Mouse (Mus musculus) testis, postnatal 14 days (tissue): Measurements from ENCODE around the gene Afg3l1.
A peak's percentile ranks its signal among the peaks of the same experiment; 100 is the strongest.
"Not testable (repeated sequence)": the region's sequence is repeated elsewhere in the genome, so short reads cannot be mapped to it uniquely, and the experiment has no call there.

Experiments
- DNase-seq: peaks from one replicate; pipeline ENCODE4 v3.0.0; 2021; ENCODE audit warnings: low spot score

The Afg3l1 gene

DNA sequence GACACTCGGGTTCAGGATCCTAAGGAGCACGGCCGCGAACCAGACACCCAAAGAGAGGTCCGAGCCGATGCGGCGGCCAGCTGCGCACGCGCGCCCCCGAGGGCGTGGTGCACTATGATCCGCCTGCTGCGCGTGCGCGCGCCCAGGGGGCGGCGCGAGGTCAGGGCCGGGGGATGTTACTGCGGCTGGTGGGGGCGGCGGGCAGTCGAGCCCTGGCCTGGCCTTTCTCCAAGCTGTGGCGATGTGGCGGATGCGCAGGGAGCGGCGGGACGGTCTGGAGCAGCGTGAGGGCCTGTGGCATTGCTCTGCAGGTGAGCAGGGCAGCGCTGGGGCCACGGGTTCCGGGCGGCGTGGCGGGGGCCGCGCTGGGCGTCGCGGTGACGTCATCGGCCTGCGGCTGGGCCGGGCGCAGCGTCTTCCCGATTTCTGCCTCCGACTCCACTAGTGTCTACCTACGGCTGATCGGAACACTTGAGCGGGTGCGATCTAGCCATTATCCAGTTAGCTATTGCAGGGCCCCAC, at the start of gene Afg3l1:
Gene Afg3l1, plus strand, starts transcription at position 167 of the 522 bp plus-strand sequence.
- peak; percentile 91 for DNase-seq

DNA sequence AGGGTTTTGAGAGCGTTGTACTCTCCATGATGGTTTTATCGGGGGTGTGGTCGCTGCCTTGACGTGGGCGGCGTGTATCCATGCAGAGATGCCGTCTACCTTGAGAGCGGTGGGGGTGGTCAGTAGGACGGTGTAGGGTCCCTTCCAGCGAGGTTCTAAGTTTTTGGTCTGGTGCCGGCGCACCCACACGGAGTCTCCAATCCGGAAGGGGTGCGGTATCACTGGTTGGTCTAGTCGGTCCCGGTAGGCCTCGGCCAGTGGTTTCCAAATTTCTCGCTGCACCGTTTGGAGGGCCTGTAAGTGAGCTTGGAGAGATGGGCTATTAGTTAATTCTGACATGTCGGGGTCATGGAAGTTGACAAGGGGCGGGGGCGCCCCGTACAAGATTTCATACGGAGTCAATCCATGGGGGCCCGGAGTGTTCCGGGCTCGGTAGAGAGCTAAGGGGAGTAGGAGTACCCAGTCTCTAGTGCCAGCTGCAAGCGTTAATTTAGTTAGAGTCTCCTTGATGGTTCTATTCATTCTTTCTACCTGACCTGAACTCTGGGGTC, 49.3 kb upstream of the Afg3l1 start:
- DNase-seq: no peak

- DNase-seq: no peak
These were observed 48.6 kb upstream of the Afg3l1 start for GRCm38 (mm10) chr8:123428939-123429721.

GRCm38 (mm10) chr8:123429722-123430013, 48.0 kb upstream of the Afg3l1 start:
- DNase-seq: not testable (repeated sequence)

- DNase-seq: not testable (repeated sequence)
These were observed 46.8 kb upstream of the Afg3l1 start for GRCm38 (mm10) chr8:123430936-123431335.

DNA sequence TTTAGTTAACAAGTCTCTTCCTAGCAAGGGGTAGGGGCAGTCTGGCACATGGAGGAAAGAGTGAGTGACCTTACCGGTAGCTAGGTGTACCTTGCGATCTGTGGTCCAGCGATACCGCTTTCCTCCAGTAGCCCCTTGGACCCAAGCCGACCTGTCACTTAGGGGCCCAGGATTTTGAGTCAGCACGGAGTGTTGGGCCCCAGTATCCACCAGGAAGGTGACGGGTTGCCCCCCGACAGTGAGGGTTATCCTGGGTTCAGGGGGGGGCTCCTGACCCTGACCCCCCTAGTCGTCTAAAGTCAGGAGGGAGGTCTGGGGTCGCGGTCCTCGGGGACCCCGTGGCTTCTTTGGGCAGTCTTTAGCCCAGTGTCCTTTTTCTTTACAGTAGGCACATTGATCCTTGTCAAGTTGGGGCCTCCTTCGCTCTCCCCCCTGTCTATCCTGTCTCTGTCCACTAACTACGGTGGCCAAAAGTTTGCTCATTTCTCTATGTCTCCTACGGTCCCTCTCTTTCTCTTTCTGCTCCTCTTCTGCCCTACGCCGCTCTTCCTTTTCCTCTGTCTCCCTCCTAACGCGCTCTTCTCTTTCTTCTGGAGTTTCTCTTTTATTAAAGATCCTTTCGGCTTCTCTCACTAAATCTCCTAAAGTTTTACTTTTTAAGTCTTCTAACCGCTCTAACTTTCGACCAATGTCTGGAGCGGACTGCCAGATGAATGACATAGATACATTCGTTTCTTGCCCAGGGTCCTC, 45.9 kb upstream of the Afg3l1 start:
- no peak for DNase-seq

- no peak for DNase-seq
These were observed 45.3 kb upstream of the Afg3l1 start for GRCm38 (mm10) chr8:123432381-123432780.

DNA sequence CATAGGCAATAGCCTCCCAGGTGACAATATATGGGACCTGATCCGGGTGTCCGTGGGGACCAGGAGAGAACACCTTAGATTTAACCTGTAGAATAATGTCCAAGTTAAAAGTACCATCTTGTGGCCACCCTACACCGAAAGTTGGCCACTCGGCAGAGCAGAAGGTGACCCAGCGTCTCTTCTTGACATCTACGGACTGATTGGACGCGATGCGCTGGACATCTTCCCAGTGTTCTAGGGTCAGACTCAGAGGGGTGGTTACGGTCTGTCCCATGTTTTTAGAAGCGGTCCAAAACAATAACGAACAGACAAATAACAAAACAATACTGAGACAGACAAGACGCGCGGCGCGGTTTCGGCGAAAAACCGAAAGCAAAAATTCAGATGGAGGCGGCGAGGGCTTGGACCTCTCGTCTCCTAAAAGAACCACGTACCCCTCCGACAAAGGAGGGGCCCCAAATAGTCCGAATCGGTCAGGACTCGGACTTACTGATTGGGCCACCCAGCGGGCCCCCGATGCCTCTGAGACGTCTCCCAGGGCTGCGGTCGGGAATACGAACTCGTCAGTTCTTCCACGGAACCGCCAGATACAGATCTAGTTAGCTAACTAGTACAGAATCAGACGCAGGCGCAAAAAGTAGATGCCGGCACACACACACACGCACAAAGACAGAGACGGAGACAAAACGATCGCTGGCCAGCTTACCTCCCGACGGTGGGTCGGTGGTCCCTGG, 44.3 kb upstream of the Afg3l1 start:
- DNase-seq: not testable (repeated sequence)

GRCm38 (mm10) chr8:123441788-123442187, 35.9 kb upstream of the Afg3l1 start:
- no peak for DNase-seq

DNA sequence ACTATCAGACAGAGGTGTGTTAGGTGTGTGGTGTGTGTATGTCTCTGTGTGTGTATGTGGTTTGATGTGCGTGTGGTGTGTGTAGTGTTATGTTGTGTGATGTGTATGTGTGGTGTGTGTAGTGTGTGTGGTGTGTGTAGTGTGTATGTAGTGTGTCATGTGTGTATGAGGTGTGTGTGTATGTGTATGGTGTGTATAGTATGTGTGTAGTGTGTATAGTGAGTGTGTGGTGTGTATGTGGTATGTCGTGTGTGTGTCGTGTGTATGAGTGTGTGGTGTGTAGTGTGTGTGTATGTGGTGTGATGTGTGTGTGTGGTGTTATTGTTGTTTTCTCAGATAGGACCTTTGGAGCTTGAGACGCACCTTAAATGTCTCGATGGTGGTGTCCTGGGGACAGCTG, 35.4 kb upstream of the Afg3l1 start:
- no peak for DNase-seq

DNA sequence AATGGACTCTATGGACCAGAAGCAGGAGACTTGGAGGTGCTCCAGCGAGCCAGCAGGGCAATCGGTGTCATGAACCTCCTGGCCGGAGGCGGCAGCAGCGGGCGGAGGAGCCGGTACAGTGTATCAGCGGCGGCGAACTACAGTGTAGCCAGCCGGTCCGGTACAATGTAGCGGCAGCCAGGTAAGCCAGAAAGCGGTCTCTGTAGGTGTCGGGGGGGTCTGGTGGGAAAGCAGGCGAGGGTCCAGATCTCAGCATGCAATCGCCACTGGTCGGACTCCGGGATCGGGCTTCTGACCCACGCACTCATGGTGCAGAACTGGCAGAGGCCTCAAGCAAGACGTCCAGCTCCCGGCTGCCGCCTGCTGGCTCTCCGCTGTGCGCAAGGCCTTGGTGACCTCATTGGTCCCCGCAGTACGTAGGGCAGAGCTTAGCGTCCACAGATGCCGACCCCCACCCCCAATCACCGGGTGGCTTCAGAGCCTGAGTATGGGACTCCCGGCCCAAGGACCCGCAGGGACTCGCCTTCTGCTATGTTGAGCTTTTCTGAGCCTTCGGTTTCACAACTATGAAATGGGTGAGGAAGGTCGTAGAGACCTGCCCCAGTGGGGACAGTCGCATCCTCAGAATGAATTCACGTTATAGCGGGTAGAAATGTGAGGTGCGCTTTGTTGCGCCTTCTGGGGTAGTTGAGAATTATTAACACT, 34.7 kb upstream of the Afg3l1 start:
- peak; percentile 84 for DNase-seq

DNA sequence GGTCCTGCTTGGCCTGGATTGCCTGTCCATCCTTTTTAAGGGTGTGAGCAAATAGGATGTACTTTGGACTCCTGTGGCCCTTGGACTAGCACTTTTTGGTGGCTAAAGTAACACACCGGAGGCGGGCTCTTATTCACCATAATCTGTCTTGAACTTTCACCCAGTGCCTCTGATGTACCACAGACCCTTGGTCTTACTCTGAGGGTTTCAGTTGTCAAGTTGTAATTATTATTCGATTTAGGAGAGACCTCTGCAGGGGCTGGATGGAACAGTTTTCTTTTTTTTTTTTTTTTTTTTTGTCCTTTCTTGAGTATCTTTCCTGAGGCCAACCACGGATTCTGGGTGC, 34.2 kb upstream of the Afg3l1 start:
- DNase-seq: no peak

DNA sequence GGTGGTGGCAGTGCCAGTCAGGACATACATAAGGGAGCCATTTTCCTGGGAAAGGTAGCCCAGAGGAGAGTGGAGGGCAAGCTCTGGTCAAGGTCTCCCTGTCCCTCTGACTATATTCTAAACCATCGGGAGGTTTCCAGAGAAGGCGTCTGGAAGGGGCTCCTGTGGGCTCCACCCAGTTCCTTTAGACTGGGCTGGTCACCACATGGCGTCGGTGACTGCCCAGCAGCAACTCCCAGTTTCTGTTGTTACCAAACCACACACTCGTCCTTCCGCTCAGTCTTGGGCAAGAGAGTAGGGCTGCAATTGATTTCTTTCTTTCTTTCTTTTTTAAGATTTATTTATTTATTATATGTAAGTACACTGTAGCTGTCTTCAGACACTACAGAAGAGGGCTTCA, 33.6 kb upstream of the Afg3l1 start:
- no peak for DNase-seq

DNA sequence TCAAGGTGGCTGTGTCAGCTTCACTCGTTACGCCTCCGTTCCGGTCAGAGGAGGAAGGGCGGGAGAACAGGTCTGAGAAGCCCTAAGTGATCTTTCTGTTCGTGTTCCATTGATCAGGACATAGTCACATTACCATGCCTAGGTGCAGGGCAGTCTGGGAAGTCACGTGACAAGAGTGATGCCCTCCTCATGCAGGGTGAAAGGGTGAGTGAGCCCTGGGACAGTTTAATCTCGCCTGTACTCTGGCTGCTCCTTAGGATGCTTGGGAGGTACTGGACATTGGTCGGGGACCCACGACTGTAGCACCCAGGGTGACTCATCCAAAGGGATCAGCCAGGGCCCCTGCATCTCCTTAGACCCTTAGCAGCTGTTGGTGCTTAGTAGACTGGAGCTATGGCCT, 31.7 kb upstream of the Afg3l1 start:
- DNase-seq: no peak

DNA sequence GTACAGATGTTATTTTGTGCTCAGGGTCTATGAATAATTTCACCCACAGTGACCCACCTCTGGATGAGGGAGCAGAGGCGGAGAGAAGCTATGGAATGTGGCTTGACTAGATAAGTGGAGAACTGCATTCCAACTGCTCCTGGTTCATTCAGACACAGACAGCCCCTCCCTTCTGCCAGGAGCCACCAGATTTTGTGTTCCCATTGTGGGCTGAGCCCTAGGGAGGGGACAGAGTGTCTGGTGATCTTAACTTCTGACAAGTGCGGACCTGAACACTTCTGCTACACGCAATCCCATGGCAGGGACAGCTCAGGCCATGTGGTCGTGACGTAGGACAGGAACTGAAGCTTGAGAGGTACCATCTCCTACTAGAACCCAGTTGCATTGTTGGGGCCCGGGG, 30.9 kb upstream of the Afg3l1 start:
- no peak for DNase-seq

- DNase-seq: no peak
These were observed 26.9 kb upstream of the Afg3l1 start for GRCm38 (mm10) chr8:123450783-123451182.

DNA sequence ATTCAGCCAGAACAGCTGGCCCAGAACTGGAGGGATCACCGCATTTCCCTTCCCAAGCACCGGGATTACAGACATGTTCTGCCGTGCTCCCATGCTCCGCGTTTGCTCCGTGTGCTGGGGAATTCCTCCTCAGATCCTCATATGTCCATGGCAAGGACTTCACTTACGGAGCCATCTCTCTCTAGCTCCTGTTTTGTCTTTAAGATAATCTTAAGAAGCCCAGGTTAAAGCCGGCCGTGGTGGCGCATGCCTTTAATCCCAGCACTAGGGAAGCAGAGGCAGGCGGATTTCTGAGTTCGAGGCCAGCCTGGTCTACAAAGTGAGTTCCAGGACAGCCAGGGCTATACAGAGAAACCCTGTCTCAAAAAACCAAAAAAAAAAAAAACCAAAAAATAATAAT, 26.0 kb upstream of the Afg3l1 start:
- not testable (repeated sequence) for DNase-seq

DNA sequence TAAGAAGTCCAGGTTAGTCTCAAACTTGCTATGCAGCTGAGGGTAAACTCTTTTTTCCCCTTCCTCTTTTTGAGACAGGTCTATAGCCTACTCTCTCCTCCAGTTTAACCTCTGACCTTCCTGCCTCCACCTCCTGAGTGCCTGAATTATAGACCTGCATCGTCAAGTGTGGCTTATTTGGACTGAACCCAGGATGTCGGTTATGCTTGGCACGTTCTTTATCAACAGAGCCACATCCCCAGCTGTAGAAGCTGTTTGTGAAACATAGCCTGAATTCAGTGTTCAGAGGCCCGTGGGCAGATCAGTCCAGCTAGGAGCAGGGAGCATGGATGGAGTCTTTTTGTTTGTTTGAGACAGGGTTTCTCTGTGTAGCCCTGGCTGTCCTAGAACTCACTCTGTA, 25.6 kb upstream of the Afg3l1 start:
- DNase-seq: no peak

- no peak for DNase-seq
These were observed 24.4 kb upstream of the Afg3l1 start for GRCm38 (mm10) chr8:123453291-123453690.

DNA sequence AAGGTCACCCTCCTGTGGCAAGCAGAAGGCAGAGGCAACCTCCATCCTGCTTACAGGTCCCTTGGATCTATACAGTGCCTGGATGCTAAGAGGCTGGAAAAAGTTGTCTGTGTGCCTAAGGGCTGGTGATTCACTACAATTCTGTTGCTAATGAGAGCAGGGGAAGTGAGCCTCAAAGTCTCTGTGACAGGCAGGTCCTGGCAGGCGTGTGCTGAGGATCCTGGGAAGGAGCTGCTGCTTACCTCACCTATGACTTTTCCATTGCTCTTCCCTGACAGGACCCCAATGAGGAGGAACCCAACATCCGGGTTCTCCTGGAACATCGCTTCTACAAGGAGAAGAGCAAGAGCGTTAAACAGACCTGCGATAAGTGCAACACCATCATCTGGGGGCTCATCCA, 23.8 kb upstream of the Afg3l1 start:
- DNase-seq: no peak

- DNase-seq: no peak
These were observed 23.1 kb upstream of the Afg3l1 start for GRCm38 (mm10) chr8:123454559-123454958.

DNA sequence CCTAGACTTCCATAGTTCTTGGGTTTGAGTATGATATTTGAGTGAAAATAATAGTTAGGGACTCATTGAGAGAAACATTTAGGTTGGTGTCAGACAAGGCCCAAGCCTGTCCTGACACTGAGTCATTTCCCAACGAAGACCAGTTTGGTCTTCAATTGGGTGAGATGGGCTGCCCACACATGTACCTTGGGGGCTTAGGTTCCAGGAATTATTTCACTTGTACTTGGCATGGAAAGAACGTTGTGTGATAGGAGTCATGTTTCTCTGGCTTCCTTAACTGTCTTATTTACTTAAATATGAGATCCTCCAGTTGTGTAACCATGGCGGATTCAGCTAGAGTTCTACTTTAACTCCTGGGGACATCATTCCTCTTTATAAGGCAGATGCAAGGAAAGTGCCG, 14.1 kb upstream of the Afg3l1 start:
- DNase-seq: no peak
